Comparison of ENCODE assay signal across 8 mouse cellular contexts in genomic region chr16:23988157-23988465, GRCm38 (mm10). TPM values are rescaled to one million over a fixed set of nuclear protein-coding genes. Genes with fewer than 3 reads are reported as not detected.
DNase-seq lines count a peak whose midpoint lies in the region; ATAC-seq and TF ChIP-seq lines count a peak whose summit lies in the region.

No protein-coding gene starts in this region.

- H3K9me3 ChIP-seq in lung, postnatal 0 days (ENCODE audit: low read length): no peaks in the 10 kb centered on the region
- H3K9me3 ChIP-seq in limb, embryonic 12.5 days: no peaks in the 10 kb centered on the region

- no peaks in the 10 kb centered on the region for H3K36me3 ChIP-seq in lung, postnatal 0 days (ENCODE audit: insufficient read depth, low read length)
- no peaks in the 10 kb centered on the region for H3K36me3 ChIP-seq in limb, embryonic 12.5 days

- DNase-seq in cerebellum, adult 2 months: no peak
- DNase-seq in cerebellum, adult 9-11 months: no peak
- DNase-seq in lung, postnatal 0 days (ENCODE audit: low spot score): no peak
- no peak for DNase-seq in lung, postnatal 10 days
- DNase-seq in left cerebral cortex, postnatal 4 days: no peak

- TF ChIP-seq CTCF in cerebellum, adult 2 months (IDR thresholded peaks at IDR 0.05; ENCODE audit: borderline replicate concordance, insufficient read depth, low read depth, low read length): no peak
- TF ChIP-seq CTCF in lung, postnatal 0 days (IDR thresholded peaks at IDR 0.05): no peak
- no peak for TF ChIP-seq CTCF in olfactory bulb, adult 2 months (IDR thresholded peaks at IDR 0.05; ENCODE audit: insufficient read depth, low read depth, low read length)

- under 1% methylated on average over 13 of the region's 13 CpGs for WGBS in cerebellum, adult 2 months
- WGBS in lung, postnatal 0 days: 0% methylated on average over 13 of the region's 13 CpGs
- under 1% methylated on average over 13 of the region's 13 CpGs for WGBS in limb, embryonic 12.5 days
- under 1% methylated on average over 13 of the region's 13 CpGs for WGBS in olfactory bulb, adult 2 months

- no peak for TF ChIP-seq EP300 in lung, postnatal 0 days (IDR thresholded peaks at IDR 0.05)

- H3K4me2 ChIP-seq in lung, postnatal 0 days (replicated peaks; ENCODE audit: low read depth, low read length): peak overlapping the region; percentile 94
- H3K4me2 ChIP-seq in limb, embryonic 12.5 days: peak overlapping the region; percentile 93

- TF ChIP-seq POLR2A in cerebellum, adult 2 months (IDR thresholded peaks at IDR 0.05; ENCODE audit: borderline replicate concordance, insufficient read depth, low read length): no peak
- no peak for TF ChIP-seq POLR2A in olfactory bulb, adult 2 months (IDR thresholded peaks at IDR 0.05; ENCODE audit: insufficient read depth, low read depth, low read length)

- H3K27ac ChIP-seq in cerebellum, adult 2 months (ENCODE audit: insufficient read depth, low read length): peak overlapping the region; percentile 100
- peak overlapping the region; percentile 100 for H3K27ac ChIP-seq in lung, postnatal 0 days (ENCODE audit: low read length)
- H3K27ac ChIP-seq in limb, embryonic 12.5 days: peak overlapping the region; percentile 98
- H3K27ac ChIP-seq in olfactory bulb, adult 2 months (ENCODE audit: insufficient read depth, low read depth, low read length): peak overlapping the region; percentile 100

- no peak for ATAC-seq in lung, postnatal 0 days
- ATAC-seq in limb, embryonic 12.5 days (ENCODE audit: insufficient number of reproducible peaks, insufficient read depth, low FRiP score, low TSS enrichment, low read depth): no peak
- ATAC-seq in granulocyte monocyte progenitor cell, adult 5-6 weeks (replicated peaks; ENCODE audit: poor library complexity, severe bottlenecking): no peak

- H3K4me3 ChIP-seq in cerebellum, adult 2 months (replicated peaks; ENCODE audit: insufficient read depth, low read depth, low read length): peak overlapping the region; percentile 91
- peak overlapping the region; percentile 88 for H3K4me3 ChIP-seq in lung, postnatal 0 days (ENCODE audit: low read depth, low read length)
- peak overlapping the region; percentile 71 for H3K4me3 ChIP-seq in limb, embryonic 12.5 days (replicated peaks)
- peak overlapping the region; percentile 92 for H3K4me3 ChIP-seq in olfactory bulb, adult 2 months (ENCODE audit: insufficient read depth, low read depth, low read length)

- intact Hi-C loops in left cerebral cortex, postnatal 4 days (cut with DNase I): loop anchor here (5.0 to 10.0 kb wide), 3 partner anchors 827 to 1274 kb away; no protein-coding TSS in a partner anchor

- H3K27me3 ChIP-seq in cerebellum, adult 2 months (ENCODE audit: control insufficient read depth, insufficient read depth, low read length): no peaks in the 10 kb centered on the region
- no peaks in the 10 kb centered on the region for H3K27me3 ChIP-seq in lung, postnatal 0 days (replicated peaks; ENCODE audit: insufficient read depth, low read length)
- H3K27me3 ChIP-seq in limb, embryonic 12.5 days: peaks cover 38% of the 10 kb centered on the region

- H3K4me1 ChIP-seq in cerebellum, adult 2 months (ENCODE audit: control insufficient read depth, insufficient read depth, low read length): peaks cover 5% of the 10 kb centered on the region
- peaks cover 18% of the 10 kb centered on the region; the same call in 1 of the 2 replicates for H3K4me1 ChIP-seq in lung, postnatal 0 days (ENCODE audit: insufficient read depth, low read depth, low read length)
- peaks cover 46% of the 10 kb centered on the region for H3K4me1 ChIP-seq in limb, embryonic 12.5 days (replicated peaks)
- H3K4me1 ChIP-seq in olfactory bulb, adult 2 months (ENCODE audit: control insufficient read depth, insufficient read depth, low read length): peaks cover 16% of the 10 kb centered on the region

- peak overlapping the region; percentile 100 for H3K9ac ChIP-seq in lung, postnatal 0 days (replicated peaks; ENCODE audit: low read depth)
- H3K9ac ChIP-seq in limb, embryonic 12.5 days (replicated peaks): peak overlapping the region; percentile 79

RNA-seq across cellular contexts. Expression of gene Gm37419, which starts 0.2 kb away (rescaled TPM):
- not detected in 2 replicates for polyA plus RNA-seq in cerebellum, adult 2 months (2012; rRNA removed)
- polyA plus RNA-seq in lung, postnatal 0 days (2015; fragmentation: Nextera tagmentation; extraction: Ambion mirVana): not detected in 2 replicates
- not detected in 2 replicates for polyA plus RNA-seq in limb, embryonic 12.5 days (2016; fragmentation: Nextera tagmentation; extraction: Ambion mirVana)
- not detected in 2 replicates for polyA plus RNA-seq in olfactory bulb, adult 2 months (2012; ENCODE audit: insufficient read depth, insufficient read length, low replicate concordance, missing spikeins)
- not detected for total RNA-seq in left cerebral cortex, postnatal 4 days (2021)
- not detected in 2 replicates for total RNA-seq in granulocyte monocyte progenitor cell, adult 5-6 weeks (2014; fragmentation: Nextera tagmentation)
- not detected in 2 replicates for total RNA-seq in granulocyte monocyte progenitor cell, adult 5-6 weeks (2017)

RNA-seq across cellular contexts. Expression of gene Bcl6, which starts 0.5 kb away (rescaled TPM):
- polyA plus RNA-seq in cerebellum, adult 2 months (2012; rRNA removed): 30.8 and 41.3 TPM in 2 replicates
- 2.3 TPM in 2 replicates for polyA plus RNA-seq in lung, postnatal 0 days (2015; fragmentation: Nextera tagmentation; extraction: Ambion mirVana)
- 0.41 and 0.48 TPM in 2 replicates for polyA plus RNA-seq in limb, embryonic 12.5 days (2016; fragmentation: Nextera tagmentation; extraction: Ambion mirVana)
- not detected in 2 replicates for polyA plus RNA-seq in olfactory bulb, adult 2 months (2012; ENCODE audit: insufficient read depth, insufficient read length, low replicate concordance, missing spikeins)
- total RNA-seq in left cerebral cortex, postnatal 4 days (2021): 10 to 100 TPM; 21.0 to 22.4 TPM
- total RNA-seq in granulocyte monocyte progenitor cell, adult 5-6 weeks (2014; fragmentation: Nextera tagmentation): 4.4 and 5.7 TPM in 2 replicates
- 1.5 and 2.1 TPM in 2 replicates for total RNA-seq in granulocyte monocyte progenitor cell, adult 5-6 weeks (2017)

RNA-seq across cellular contexts. Expression of gene Rtp2, which starts 55.9 kb away (rescaled TPM):
- polyA plus RNA-seq in cerebellum, adult 2 months (2012; rRNA removed): not detected in 2 replicates
- polyA plus RNA-seq in lung, postnatal 0 days (2015; fragmentation: Nextera tagmentation; extraction: Ambion mirVana): not detected in 2 replicates
- not detected in 2 replicates for polyA plus RNA-seq in limb, embryonic 12.5 days (2016; fragmentation: Nextera tagmentation; extraction: Ambion mirVana)
- not detected in 2 replicates for polyA plus RNA-seq in olfactory bulb, adult 2 months (2012; ENCODE audit: insufficient read depth, insufficient read length, low replicate concordance, missing spikeins)
- total RNA-seq in left cerebral cortex, postnatal 4 days (2021): under 1 TPM in 1 of 2 experiments, not detected in 1; 0.36 TPM
- not detected in 2 replicates for total RNA-seq in granulocyte monocyte progenitor cell, adult 5-6 weeks (2014; fragmentation: Nextera tagmentation)
- not detected in 2 replicates for total RNA-seq in granulocyte monocyte progenitor cell, adult 5-6 weeks (2017)
